ENCODE assay signal across 28 mouse cellular contexts in the genomic region with DNA sequence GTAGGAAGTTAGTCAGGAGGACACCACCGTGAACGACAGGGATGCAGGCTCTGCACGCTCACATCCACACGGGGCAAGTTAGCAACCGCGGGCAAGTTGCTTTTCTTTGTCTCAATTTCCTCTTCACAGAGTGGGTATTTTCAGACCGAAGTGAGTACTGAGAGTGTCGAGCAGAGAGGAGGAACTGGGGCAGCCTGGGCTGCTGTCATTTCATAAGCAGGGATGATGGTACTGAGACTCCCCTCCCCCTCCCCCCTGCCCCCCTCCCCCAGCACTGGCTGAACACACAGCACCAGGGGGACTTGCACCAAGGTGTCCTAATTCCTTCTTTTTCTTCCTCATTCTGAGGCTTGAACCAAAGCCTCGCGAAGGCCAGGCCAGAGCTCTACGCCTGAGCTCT. TPM values are rescaled to one million over a fixed set of nuclear protein-coding genes. Genes with fewer than 3 reads are reported as not detected.
DNase-seq lines count a peak whose midpoint lies in the region; ATAC-seq and TF ChIP-seq lines count a peak whose summit lies in the region.
"Had no signal": no experiment of that assay in that cellular context is flagged by ENCODE, and none has a peak within 500 bp of the region (broad histone marks: within the 10 kb centered on the region; RNA-seq: fewer than 3 reads in every experiment).

No protein-coding gene starts in this region.

- DNase-seq in lung, postnatal 36 days = peak; percentile 6
- DNase-seq in lung, postnatal 14 days = no peak
- peak; percentile 41 for DNase-seq in thymus, postnatal 0 days (ENCODE audit: low spot score)
- DNase-seq in hindbrain, embryonic 14.5 days (ENCODE audit: low spot score) = no peak
- DNase-seq in embryo, embryonic 10.5 days (ENCODE audit: low spot score) = no peak
- no peak for DNase-seq in kidney, postnatal 10 days
- DNase-seq: adrenal gland, postnatal 25 days; cerebellum, adult 11-12 months; cerebellum, postnatal 14 days; heart, postnatal 14 days; layer of hippocampus, postnatal 36 days; lung, adult 18-20 months had no signal

- no peak overlapping the region for H3K4me2 ChIP-seq in hindbrain, embryonic 14.5 days (replicated peaks)
- H3K4me2 ChIP-seq: embryonic facial prominence, embryonic 15.5 days; heart, embryonic 12.5 days; hindbrain, embryonic 15.5 days; intestine, embryonic 15.5 days; midbrain, embryonic 13.5 days; stomach, embryonic 15.5 days had no signal

- H3K36me3 ChIP-seq in hindbrain, embryonic 14.5 days (replicated peaks; ENCODE audit: control insufficient read depth, insufficient read depth) = no peaks in the 10 kb centered on the region
- H3K36me3 ChIP-seq: embryonic facial prominence, embryonic 15.5 days; heart, embryonic 12.5 days; hindbrain, embryonic 15.5 days; intestine, embryonic 15.5 days; midbrain, embryonic 13.5 days; stomach, embryonic 15.5 days had no signal

- ATAC-seq in hematopoietic stem cell, adult 5-6 weeks (replicated peaks in 1 of 2; ENCODE audit: insufficient read depth in 1 of 2, low FRiP score in 2 of 2, low TSS enrichment in 1 of 2, low read depth in 1 of 2, poor library complexity in 2 of 2, severe bottlenecking in 2 of 2) = peak; percentile 23 to 34; a peak in 3 of 4 replicates
- no peak for ATAC-seq in hindbrain, embryonic 14.5 days (ENCODE audit: low FRiP score)
- ATAC-seq: intestine, embryonic 15.5 days; midbrain, embryonic 13.5 days had no signal

- H3K27me3 ChIP-seq in hindbrain, embryonic 14.5 days (ENCODE audit: control insufficient read depth, insufficient read depth, low read length) = no peaks in the 10 kb centered on the region
- H3K27me3 ChIP-seq: embryonic facial prominence, embryonic 15.5 days; heart, embryonic 12.5 days; hindbrain, embryonic 15.5 days; intestine, embryonic 15.5 days; midbrain, embryonic 13.5 days; stomach, embryonic 15.5 days had no signal

- 4% methylated on average over 11 of the region's 11 CpGs for WGBS in bone marrow, adult 2 months
- WGBS in hindbrain, embryonic 14.5 days = 87% methylated on average over 11 of the region's 11 CpGs

- peak overlapping the region; percentile 52 for H3K27ac ChIP-seq in bone marrow, adult 2 months (ENCODE audit: control insufficient read depth, insufficient read depth, low read depth, low read length, poor library complexity)
- H3K27ac ChIP-seq in hindbrain, embryonic 14.5 days = no peak overlapping the region
- H3K27ac ChIP-seq: embryonic facial prominence, embryonic 15.5 days; hindbrain, embryonic 15.5 days; intestine, embryonic 15.5 days; macrophage; midbrain, embryonic 13.5 days; stomach, embryonic 15.5 days had no signal

- TF ChIP-seq CTCF in bone marrow, adult 2 months (IDR thresholded peaks at IDR 0.05; ENCODE audit: control insufficient read depth, insufficient read depth, low read length) = no peak

- TF ChIP-seq POLR2A in bone marrow, adult 2 months (IDR thresholded peaks at IDR 0.05; ENCODE audit: borderline replicate concordance, control insufficient read depth, low read depth, low read length) = no peak

- H3K4me1 ChIP-seq in bone marrow, adult 2 months (ENCODE audit: control insufficient read depth, insufficient read depth, low read length) = no peaks in the 10 kb centered on the region; the same call in none of the 2 replicates
- no peaks in the 10 kb centered on the region for H3K4me1 ChIP-seq in hindbrain, embryonic 14.5 days (replicated peaks; ENCODE audit: control insufficient read depth, insufficient read depth, low read length)
- H3K4me1 ChIP-seq: embryonic facial prominence, embryonic 15.5 days; heart, embryonic 12.5 days; hindbrain, embryonic 15.5 days; intestine, embryonic 15.5 days; midbrain, embryonic 13.5 days; stomach, embryonic 15.5 days had no signal

- no peak overlapping the region for H3K9ac ChIP-seq in hindbrain, embryonic 14.5 days
- H3K9ac ChIP-seq: embryonic facial prominence, embryonic 15.5 days; heart, embryonic 12.5 days; hindbrain, embryonic 15.5 days; intestine, embryonic 15.5 days; midbrain, embryonic 13.5 days; stomach, embryonic 15.5 days had no signal

- no peak overlapping the region for H3K4me3 ChIP-seq in bone marrow, adult 2 months (replicated peaks; ENCODE audit: control insufficient read depth, low read depth, low read length)
- H3K4me3 ChIP-seq in hindbrain, embryonic 14.5 days (replicated peaks; ENCODE audit: low read length) = no peak overlapping the region
- H3K4me3 ChIP-seq: embryonic facial prominence, embryonic 15.5 days; heart, embryonic 12.5 days; hindbrain, embryonic 15.5 days; intestine, embryonic 15.5 days; midbrain, embryonic 13.5 days; stomach, embryonic 15.5 days had no signal

- no peaks in the 10 kb centered on the region for H3K9me3 ChIP-seq in hindbrain, embryonic 14.5 days (ENCODE audit: control insufficient read depth, low read length)
- H3K9me3 ChIP-seq: embryonic facial prominence, embryonic 15.5 days; heart, embryonic 12.5 days; hindbrain, embryonic 15.5 days; intestine, embryonic 15.5 days; midbrain, embryonic 13.5 days; stomach, embryonic 15.5 days had no signal

RNA-seq across cellular contexts. Expression of gene Urad, which starts 17.3 kb away (rescaled TPM):
- not detected in 2 replicates for polyA plus RNA-seq in bone marrow, adult 2 months (2011; ENCODE audit: insufficient read depth, insufficient read length, low replicate concordance, missing spikeins)
- not detected in 2 replicates for total RNA-seq in hematopoietic stem cell, adult 5-6 weeks (2017)
- not detected in 2 replicates for polyA plus RNA-seq in thymus, postnatal 0 days (2015; fragmentation: Nextera tagmentation; extraction: Ambion mirVana)
- polyA plus RNA-seq in hindbrain, embryonic 14.5 days (2014; fragmentation: Nextera tagmentation; extraction: Ambion mirVana) = not detected in 2 replicates
- total RNA-seq: gastrocnemius, adult 18-20 months; heart, postnatal 14 days; layer of hippocampus, adult 18-20 months; layer of hippocampus, postnatal 36 days; left cerebral cortex, postnatal 25 days; MEL had no signal
- polyA plus RNA-seq: embryonic facial prominence, embryonic 15.5 days; gonadal fat pad, adult 2 months; heart, embryonic 12.5 days; hindbrain, embryonic 15.5 days; kidney, embryonic 14.5 days; limb, embryonic 14.5 days; macrophage; midbrain, embryonic 13.5 days had no signal

RNA-seq across cellular contexts. Expression of gene Cdx2, which starts 32.5 kb away (rescaled TPM):
- not detected in 2 replicates for polyA plus RNA-seq in bone marrow, adult 2 months (2011; ENCODE audit: insufficient read depth, insufficient read length, low replicate concordance, missing spikeins)
- total RNA-seq in hematopoietic stem cell, adult 5-6 weeks (2017) = 0.74 TPM in 1 of 2 replicates, not detected in the other
- polyA plus RNA-seq in thymus, postnatal 0 days (2015; fragmentation: Nextera tagmentation; extraction: Ambion mirVana) = 0.13 TPM in 1 of 2 replicates, not detected in the other
- not detected in 2 replicates for polyA plus RNA-seq in hindbrain, embryonic 14.5 days (2014; fragmentation: Nextera tagmentation; extraction: Ambion mirVana)
- total RNA-seq: adrenal gland, postnatal 25 days; gastrocnemius, adult 18-20 months; heart, postnatal 14 days; layer of hippocampus, adult 18-20 months; layer of hippocampus, postnatal 36 days; left cerebral cortex, postnatal 25 days; MEL had no signal
- polyA plus RNA-seq: embryonic facial prominence, embryonic 15.5 days; heart, embryonic 12.5 days; hindbrain, embryonic 15.5 days; kidney, embryonic 14.5 days; macrophage; midbrain, embryonic 13.5 days had no signal

Comparison
In these comparisons a context has a peak if more than half of its experiments do, and no peak if none do; other contexts are left out.
1. DNase-seq: peak in lung, postnatal 36 days (single experiment) and thymus, postnatal 0 days (single experiment); none in lung, postnatal 14 days (single experiment), hindbrain, embryonic 14.5 days (single experiment), embryo, embryonic 10.5 days (single experiment) and kidney, postnatal 10 days (single experiment).